Mouse (Mus musculus) embryonic facial prominence, embryonic 11.5 days (tissue): ENCODE measurements around the gene Slc35c2. TPM values are rescaled to one million over a fixed set of nuclear protein-coding genes. Genes with fewer than 3 reads are reported as not detected.

ENCODE experiments used
- ATAC-seq: fragments of 200-750 bp; cut with Nextera tagmentation; replicated peaks from 2 replicates; pipeline ENCODE4 v1.8.0; 2017; ENCODE audit warnings: low read depth; ENCODE audit not compliant: insufficient number of reproducible peaks, low FRiP score, low TSS enrichment
- DNase-seq: peaks from one replicate; pipeline ENCODE4 v3.0.0-alpha.2; 2015; ENCODE audit warnings: low spot score
- H3K27ac ChIP-seq: fragments of 300-500 bp; sonication (generic); replicated peaks from 2 replicates; pipeline ENCODE4 v1.5.1; 2014; ENCODE audit warnings: mild to moderate bottlenecking, low read depth, low read length, control low read depth
- H3K27me3 ChIP-seq: fragments of 300-500 bp; sonication (generic); 2 replicates; pipeline ENCODE4 v1.6.1; 2014; ENCODE audit warnings: mild to moderate bottlenecking, low read length, moderate library complexity, mixed read lengths; ENCODE audit not compliant: control insufficient read depth, insufficient read depth
- H3K36me3 ChIP-seq: fragments of 300-500 bp; sonication (generic); replicated peaks from 2 replicates; pipeline ENCODE4 v1.6.1; 2014; ENCODE audit warnings: low read depth, mild to moderate bottlenecking, low read length, moderate library complexity, mixed read lengths; ENCODE audit not compliant: control insufficient read depth, insufficient read depth
- H3K4me1 ChIP-seq: fragments of 300-500 bp; sonication (generic); 2 replicates; pipeline ENCODE4 v1.6.1; 2014; ENCODE audit warnings: low read length, mixed read lengths; ENCODE audit not compliant: control insufficient read depth, insufficient read depth
- H3K4me2 ChIP-seq: fragments of 300-500 bp; sonication (generic); 2 replicates; pipeline ENCODE4 v1.6.1; 2014; ENCODE audit warnings: low read depth, mild to moderate bottlenecking, control low read depth, low read length, moderate library complexity
- H3K4me3 ChIP-seq: fragments of 300-500 bp; sonication (generic); 2 replicates; pipeline ENCODE4 v1.5.1; 2014; ENCODE audit warnings: low read depth, low read length, control low read depth
- H3K9ac ChIP-seq: fragments of 300-500 bp; sonication (generic); replicated peaks from 2 replicates; pipeline ENCODE4 v1.6.1; 2014; ENCODE audit warnings: mild to moderate bottlenecking, control low read depth, low read length
- H3K9me3 ChIP-seq: fragments of 300-500 bp; sonication (generic); replicated peaks from 2 replicates; pipeline ENCODE4 v1.6.1; 2016; ENCODE audit warnings: mild to moderate bottlenecking, low read length, inconsistent platforms, mixed read lengths; ENCODE audit not compliant: control insufficient read depth
- WGBS: fragments of 180-500 bp; shearing (Covaris S2); extraction: QIAGEN DNeasy Blood & Tissue Kit; methylation state at CpG from one replicate; pipeline ENCODE4 v1.1.7; 2014; 5-methylcytosine and 5-hydroxymethylcytosine counted together
- polyA plus RNA-seq: library from polyadenylated mRNA; unstranded; fragments of >200 nt; fragmentation: Nextera tagmentation; extraction: Ambion mirVana; gene quantifications from 2 replicates; pipeline ENCODE4 v1.2.1, GENCODE M21; 2014

Gene Slc35c2
- polyA plus RNA-seq, 1 experiment from 2014 or later = 38.6 TPM

- H3K27ac ChIP-seq = no peak overlapping the region
- H3K4me3 ChIP-seq = no peak overlapping the region
- H3K27me3 ChIP-seq = no peaks in the 10 kb centered on the region; the same call in 1 of the 2 replicates
- H3K4me2 ChIP-seq = no peak overlapping the region
- 8% methylated on average over 12 of the region's 12 CpGs for WGBS
- DNase-seq (no peak), ATAC-seq (no peak)
- H3K9me3 ChIP-seq = no peaks in the 10 kb centered on the region
- no peaks in the 10 kb centered on the region for H3K36me3 ChIP-seq
- H3K9ac ChIP-seq = no peak overlapping the region; the same call in 1 of the 2 replicates
- H3K4me1 ChIP-seq = no peaks in the 10 kb centered on the region
Measured at GRCm38 (mm10) chr2:165266739-165267138, 20.9 kb downstream of the Slc35c2 start.

- Histone ChIP-seq H3K4me1 (no peaks in the 10 kb centered on the region), H3K4me2 (no peak overlapping the region), H3K36me3 (no peaks in the 10 kb centered on the region), H3K9me3 (no peaks in the 10 kb centered on the region), H3K9ac (no peak overlapping the region), H3K4me3 (no peak overlapping the region), H3K27me3 (no peaks in the 10 kb centered on the region; the same call in 1 of the 2 replicates), H3K27ac (no peak overlapping the region)
- WGBS = 61% methylated on average over 7 of the region's 7 CpGs
- DNase-seq (no peak), ATAC-seq (no peak)
Measured at GRCm38 (mm10) chr2:165263861-165264260, 23.8 kb downstream of the Slc35c2 start.

- Histone ChIP-seq H3K9me3 (no peaks in the 10 kb centered on the region), H3K4me2 (no peak overlapping the region), H3K27ac (no peak overlapping the region), H3K4me1 (no peaks in the 10 kb centered on the region), H3K36me3 (no peaks in the 10 kb centered on the region), H3K9ac (no peak overlapping the region), H3K27me3 (no peaks in the 10 kb centered on the region; the same call in 1 of the 2 replicates), H3K4me3 (no peak overlapping the region)
- no peak for ATAC-seq
- 61% methylated on average over 18 of the region's 18 CpGs for WGBS
- no peak for DNase-seq
Measured at GRCm38 (mm10) chr2:165262274-165262990, 25.2 kb downstream of the Slc35c2 start.

- Histone ChIP-seq H3K27me3 (peaks cover 5% of the 10 kb centered on the region; the same call in 1 of the 2 replicates), H3K9ac (no peak overlapping the region), H3K4me1 (no peaks in the 10 kb centered on the region), H3K4me3 (no peak overlapping the region), H3K36me3 (no peaks in the 10 kb centered on the region), H3K27ac (no peak overlapping the region), H3K4me2 (no peak overlapping the region), H3K9me3 (no peaks in the 10 kb centered on the region)
- ATAC-seq = no peak
- WGBS = 83% methylated on average over 8 of the region's 8 CpGs
- no peak for DNase-seq
Measured at GRCm38 (mm10) chr2:165259859-165260258, 27.8 kb downstream of the Slc35c2 start.

- H3K4me2 ChIP-seq = no peak overlapping the region
- no peak overlapping the region for H3K27ac ChIP-seq
- no peaks in the 10 kb centered on the region for H3K9me3 ChIP-seq
- ATAC-seq = no peak
- H3K27me3 ChIP-seq = peaks cover 13% of the 10 kb centered on the region
- DNase-seq = no peak
- H3K36me3 ChIP-seq = no peaks in the 10 kb centered on the region
- H3K4me1 ChIP-seq = no peaks in the 10 kb centered on the region
- H3K4me3 ChIP-seq = no peak overlapping the region
- H3K9ac ChIP-seq = no peak overlapping the region
- 73% methylated on average over 6 of the region's 6 CpGs for WGBS
Measured at GRCm38 (mm10) chr2:165258321-165258720, 29.3 kb downstream of the Slc35c2 start.

- no peaks in the 10 kb centered on the region for H3K4me1 ChIP-seq
- no peak overlapping the region for H3K4me2 ChIP-seq
- 55% methylated on average over 11 of the region's 11 CpGs for WGBS
- H3K9ac ChIP-seq = no peak overlapping the region
- peaks cover 17% of the 10 kb centered on the region for H3K27me3 ChIP-seq
- H3K9me3 ChIP-seq = no peaks in the 10 kb centered on the region
- ATAC-seq (no peak), DNase-seq (no peak)
- no peak overlapping the region for H3K4me3 ChIP-seq
- H3K27ac ChIP-seq = no peak overlapping the region
- H3K36me3 ChIP-seq = no peaks in the 10 kb centered on the region
Measured at GRCm38 (mm10) chr2:165257151-165257834, 30.4 kb downstream of the Slc35c2 start.

GRCm38 (mm10) chr2:165256213-165256612 lies 31.5 kb downstream of the Slc35c2 start:
- no peak overlapping the region for H3K4me2 ChIP-seq
- ATAC-seq = no peak
- H3K36me3 ChIP-seq = no peaks in the 10 kb centered on the region
- H3K27ac ChIP-seq = no peak overlapping the region
- WGBS = 62% methylated on average over 10 of the region's 10 CpGs
- H3K4me1 ChIP-seq = no peaks in the 10 kb centered on the region
- H3K9me3 ChIP-seq = no peaks in the 10 kb centered on the region
- no peak overlapping the region for H3K4me3 ChIP-seq
- no peak overlapping the region for H3K9ac ChIP-seq
- no peak for DNase-seq
- H3K27me3 ChIP-seq = peaks cover 17% of the 10 kb centered on the region

- no peak overlapping the region for H3K4me2 ChIP-seq
- H3K9me3 ChIP-seq = no peaks in the 10 kb centered on the region
- no peaks in the 10 kb centered on the region for H3K4me1 ChIP-seq
- H3K27ac ChIP-seq = no peak overlapping the region
- H3K36me3 ChIP-seq = no peaks in the 10 kb centered on the region
- 10% methylated on average over 10 of the region's 10 CpGs for WGBS
- DNase-seq (no peak), ATAC-seq (no peak)
- H3K27me3 ChIP-seq = peaks cover 20% of the 10 kb centered on the region
- no peak overlapping the region for H3K4me3 ChIP-seq
- no peak overlapping the region for H3K9ac ChIP-seq
Measured at GRCm38 (mm10) chr2:165253867-165254266, 33.8 kb downstream of the Slc35c2 start.
